Mouse (Mus musculus): ENCODE results near the gene Rnf41.

The Rnf41 gene

DNA sequence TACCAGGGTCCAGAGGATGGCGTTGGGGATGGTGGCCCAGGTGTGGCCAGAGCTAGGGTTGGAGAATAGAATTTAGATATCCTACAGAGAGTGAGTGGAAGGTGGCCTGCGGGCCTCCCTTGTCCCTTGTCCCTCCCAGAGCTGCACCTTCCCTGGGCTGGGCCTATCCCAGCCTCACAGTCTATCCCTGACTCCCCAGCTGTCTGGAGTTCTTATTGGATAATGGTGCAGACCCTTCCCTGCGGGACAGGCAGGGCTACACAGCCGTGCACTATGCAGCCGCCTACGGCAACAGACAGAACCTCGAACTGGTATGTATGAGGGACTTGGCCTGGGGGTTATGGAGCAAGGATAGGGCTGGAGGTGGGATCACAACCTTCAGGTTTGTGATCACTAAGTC is 25.6 kb upstream of the Rnf41 start:
- no peak for DNase-seq (ENCODE audit: low read depth, low spot score)

DNA sequence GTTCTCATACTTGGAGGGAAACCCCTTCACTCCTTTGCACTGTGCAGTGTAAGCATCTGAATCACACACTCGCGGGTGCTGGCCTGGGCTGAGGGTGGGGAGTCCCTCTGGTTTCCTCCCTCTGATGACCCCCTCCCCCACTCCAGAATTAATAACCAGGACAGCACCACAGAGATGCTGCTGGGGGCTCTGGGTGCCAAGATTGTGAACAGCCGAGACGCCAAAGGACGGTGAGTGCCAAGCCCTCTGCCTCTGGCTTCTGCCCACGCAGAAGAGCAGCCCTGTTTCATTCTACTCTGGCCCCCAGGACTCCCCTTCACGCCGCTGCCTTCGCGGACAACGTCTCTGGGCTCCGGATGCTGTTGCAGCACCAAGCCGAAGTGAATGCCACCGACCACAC is 22.5 kb upstream of the Rnf41 start:
- no peak for DNase-seq (ENCODE audit: low read depth, low spot score)

DNA sequence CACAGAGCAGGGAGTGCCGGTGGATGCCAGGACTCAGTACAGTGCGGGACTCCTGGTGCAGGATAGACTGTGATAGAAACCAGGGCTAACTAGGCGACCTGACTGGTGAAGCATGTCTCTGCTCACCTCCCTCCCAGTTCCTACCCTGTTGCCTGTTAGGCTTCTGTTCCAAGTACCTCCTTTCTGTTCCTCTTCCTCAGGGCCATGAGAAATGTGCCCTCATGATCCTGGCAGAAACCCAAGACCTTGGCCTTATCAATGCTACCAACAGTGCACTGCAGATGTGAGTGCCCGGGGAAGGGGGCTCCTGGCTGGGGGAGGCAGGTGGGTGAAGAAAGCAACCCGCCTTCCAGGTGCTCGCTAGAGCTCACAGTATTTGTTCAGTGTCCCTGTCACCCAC is 21.9 kb upstream of the Rnf41 start:
- no peak for DNase-seq (ENCODE audit: low read depth, low spot score)

DNA sequence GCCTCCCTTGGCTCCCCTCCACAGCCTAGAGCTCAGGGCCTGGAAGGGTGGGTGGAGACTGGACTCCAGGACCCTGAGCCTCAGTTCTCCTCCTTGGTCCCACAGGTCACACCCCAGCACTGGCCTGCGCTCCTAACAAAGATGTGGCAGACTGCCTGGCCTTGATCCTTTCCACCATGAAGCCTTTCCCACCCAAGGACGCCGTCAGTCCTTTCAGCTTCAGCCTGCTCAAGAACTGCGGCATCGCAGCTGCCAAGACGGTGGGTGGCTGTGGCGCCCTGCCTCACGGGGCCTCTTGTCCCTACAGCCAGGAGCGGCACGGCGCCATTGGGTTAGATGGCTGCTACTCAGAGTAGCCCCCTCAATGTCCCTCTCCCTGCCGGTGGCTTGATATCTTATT is 21.1 kb upstream of the Rnf41 start:
- DNase-seq (ENCODE audit: low read depth, low spot score) = no peak

DNA sequence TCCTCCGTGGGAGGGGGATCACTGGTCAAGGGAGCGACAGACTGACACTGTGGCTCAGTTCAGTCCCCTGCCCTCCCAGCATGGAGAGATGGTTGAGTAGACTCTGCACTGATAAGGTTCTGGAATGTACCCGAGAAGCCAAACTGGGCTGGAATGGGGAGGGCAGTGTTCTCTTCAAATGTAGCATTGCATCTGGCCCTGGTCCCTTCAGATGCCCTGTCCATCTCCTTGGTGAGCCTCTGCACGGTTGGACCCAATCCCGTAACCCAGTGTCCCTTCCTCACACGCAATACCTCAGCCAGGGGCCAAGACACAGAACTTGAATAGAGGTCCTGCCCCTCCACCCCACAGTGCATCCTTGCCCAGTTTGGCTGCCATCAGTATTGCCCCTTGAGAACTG is 19.6 kb upstream of the Rnf41 start:
- DNase-seq (ENCODE audit: low read depth, low spot score) = no peak

DNA sequence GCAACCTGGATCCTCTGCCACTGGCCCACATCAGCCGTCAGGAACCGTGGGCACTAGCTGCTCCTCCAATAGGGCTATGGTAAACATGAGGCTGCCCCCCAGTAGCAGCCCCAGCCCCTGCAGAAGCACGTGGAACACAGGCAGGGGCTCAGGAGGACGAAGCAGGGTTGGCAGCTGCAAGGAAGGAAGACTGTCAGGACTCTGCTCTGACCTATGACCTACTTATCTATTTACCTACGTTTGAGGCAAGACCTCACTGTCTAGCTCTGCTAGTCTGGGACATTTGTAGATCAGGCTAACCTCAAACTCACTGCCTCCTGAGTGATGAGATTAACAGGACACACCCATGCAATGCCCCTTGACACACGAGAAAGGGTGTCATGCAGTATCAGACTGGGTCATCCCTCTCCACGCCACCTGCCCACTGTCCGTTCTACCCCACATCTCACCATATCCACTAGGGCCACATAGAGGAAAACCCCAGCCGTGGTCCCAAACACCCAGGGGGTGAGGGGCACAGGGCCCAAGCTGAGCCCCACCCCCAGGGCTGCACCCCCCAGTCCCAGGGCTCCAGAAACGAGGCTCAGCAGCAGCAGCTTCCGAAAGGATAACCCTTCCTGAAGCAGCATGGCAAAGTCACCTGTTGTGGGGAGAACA is 15.3 kb upstream of the Rnf41 start:
- no peak for DNase-seq (ENCODE audit: low read depth, low spot score)

DNA sequence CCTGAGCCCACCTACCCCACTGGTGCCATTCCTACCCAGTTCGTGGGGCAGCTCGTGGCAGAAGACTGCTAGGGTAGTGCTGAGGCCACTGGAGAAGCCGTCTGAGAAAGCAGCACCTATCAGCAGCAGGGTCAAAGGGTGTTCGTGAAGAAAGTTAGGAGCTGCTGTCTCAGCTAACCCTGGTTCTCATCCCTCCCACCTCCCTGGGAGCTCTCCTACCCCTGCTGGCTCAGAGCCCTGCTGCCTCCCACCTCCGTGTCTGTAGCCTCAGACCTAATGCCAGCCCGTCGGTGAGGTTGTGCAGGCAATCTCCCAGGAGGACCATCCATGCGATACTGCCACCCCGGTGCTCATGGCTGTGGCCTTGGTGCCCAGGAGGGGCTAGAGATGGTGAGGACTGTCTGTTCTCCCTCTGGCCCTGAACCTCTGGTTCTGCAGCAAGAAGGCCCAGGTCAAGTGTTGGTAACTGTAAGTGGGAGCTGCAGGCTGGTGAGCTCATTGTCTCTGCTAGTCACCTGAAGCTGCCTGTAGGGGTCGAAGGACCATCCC is 14.7 kb upstream of the Rnf41 start:
- no peak for DNase-seq (ENCODE audit: low read depth, low spot score)

DNA sequence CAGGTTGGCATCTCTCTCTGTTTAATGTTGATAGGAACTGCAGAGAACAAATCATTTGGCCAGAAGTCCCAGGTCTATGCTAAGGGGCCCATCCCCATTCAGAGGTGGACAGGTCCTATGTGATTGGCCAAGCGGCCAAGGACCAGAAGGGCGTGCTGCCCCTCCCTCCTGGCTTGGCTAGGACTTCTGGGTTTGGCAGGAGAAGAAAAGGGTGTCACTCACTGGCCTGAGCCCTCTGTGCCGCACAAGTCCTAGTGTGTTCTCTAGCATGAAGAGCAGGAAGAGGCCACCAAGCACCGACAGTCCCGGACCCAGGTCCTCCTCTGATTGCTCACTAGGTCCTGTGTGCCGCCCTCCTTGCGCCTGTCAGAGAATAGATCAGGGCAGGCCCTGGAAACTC is 14.0 kb upstream of the Rnf41 start:
- DNase-seq (ENCODE audit: low read depth, low spot score) = no peak

DNA sequence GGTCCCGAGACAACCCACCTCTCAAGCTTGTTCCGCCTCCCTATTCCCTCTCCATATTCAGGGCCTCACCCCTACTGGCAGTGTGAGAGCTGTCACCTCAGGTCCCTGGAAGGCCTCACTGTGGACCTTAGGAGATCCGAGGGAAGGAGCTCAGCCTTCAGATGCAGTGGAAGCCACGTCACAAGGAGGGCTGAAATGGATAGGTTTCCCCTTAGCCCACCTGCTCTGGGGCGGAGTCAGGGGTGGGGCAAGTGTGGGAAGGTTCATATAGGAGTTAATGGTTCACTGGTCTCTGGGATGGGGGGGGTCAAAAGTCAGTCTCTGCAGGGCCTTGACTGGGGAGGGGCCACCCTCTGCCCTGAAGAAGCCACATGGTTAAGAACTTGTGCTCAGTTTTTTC is 11.1 kb upstream of the Rnf41 start:
- no peak for DNase-seq (ENCODE audit: low read depth, low spot score)

DNA sequence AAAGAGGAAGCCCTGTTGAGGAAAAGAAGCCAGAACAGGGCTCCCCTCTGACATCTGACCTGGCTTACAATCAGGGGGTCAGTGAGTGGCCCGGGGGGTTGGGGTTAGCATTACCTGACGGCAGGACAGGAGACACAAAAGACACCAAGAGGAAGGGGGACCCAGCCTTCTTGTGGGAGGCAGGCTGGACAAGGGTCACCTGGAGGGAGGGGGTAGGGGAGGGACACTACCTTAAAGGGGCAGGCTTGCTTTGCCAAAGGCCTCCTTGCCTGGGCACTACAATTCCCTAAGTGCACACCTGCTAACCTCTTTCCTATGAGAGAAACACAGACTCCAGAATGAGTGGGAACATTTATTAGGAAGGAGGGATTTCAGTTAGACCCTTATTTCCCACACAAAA is 10.4 kb upstream of the Rnf41 start, which contains the start of gene Slc39a5:
Gene Slc39a5 (minus strand): TSS at position 174 of the 400 bp plus-strand sequence.
- no peak for DNase-seq (ENCODE audit: low read depth, low spot score)

DNA sequence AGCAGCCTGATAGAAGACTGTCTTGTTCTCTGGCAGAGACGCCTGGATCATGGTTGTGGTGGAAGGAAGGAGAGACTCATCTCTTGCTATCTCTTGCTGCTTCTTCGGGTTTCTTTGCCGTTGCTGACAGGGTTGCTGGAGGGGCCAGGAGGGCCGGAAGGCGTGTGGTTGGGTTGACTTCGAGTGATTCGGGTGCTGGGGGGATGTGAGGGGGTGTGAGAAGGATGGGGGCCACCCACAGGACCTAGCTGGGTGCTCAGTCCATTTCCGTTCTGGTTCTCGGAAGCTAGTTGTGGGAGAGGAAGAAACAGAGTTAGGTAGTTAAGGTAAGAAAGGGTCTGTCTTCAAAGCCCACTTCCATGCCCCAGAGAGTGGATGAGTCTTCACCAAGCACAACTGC is 9.8 kb upstream of the Rnf41 start:
- no peak for DNase-seq (ENCODE audit: low read depth, low spot score)

DNA sequence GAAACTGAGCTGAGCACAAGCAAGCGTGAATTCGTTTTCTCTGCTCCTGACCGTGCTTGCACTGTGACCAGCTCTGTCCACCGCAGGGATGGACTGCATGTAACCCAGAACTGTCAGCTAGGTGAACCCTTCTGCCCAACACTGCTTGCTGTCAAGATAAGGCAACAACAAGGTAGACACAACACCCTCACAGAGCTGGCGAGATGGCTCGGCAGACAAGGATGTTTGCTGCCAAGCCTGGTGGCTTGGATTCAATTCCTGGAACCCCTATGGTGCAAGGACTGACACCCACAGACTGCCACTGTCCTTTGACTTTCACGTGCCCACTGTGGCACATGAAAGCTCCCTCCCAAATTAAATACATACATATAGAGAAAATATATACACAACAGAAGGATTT is 7.5 kb upstream of the Rnf41 start:
- DNase-seq (ENCODE audit: low read depth, low spot score) = no peak

DNA sequence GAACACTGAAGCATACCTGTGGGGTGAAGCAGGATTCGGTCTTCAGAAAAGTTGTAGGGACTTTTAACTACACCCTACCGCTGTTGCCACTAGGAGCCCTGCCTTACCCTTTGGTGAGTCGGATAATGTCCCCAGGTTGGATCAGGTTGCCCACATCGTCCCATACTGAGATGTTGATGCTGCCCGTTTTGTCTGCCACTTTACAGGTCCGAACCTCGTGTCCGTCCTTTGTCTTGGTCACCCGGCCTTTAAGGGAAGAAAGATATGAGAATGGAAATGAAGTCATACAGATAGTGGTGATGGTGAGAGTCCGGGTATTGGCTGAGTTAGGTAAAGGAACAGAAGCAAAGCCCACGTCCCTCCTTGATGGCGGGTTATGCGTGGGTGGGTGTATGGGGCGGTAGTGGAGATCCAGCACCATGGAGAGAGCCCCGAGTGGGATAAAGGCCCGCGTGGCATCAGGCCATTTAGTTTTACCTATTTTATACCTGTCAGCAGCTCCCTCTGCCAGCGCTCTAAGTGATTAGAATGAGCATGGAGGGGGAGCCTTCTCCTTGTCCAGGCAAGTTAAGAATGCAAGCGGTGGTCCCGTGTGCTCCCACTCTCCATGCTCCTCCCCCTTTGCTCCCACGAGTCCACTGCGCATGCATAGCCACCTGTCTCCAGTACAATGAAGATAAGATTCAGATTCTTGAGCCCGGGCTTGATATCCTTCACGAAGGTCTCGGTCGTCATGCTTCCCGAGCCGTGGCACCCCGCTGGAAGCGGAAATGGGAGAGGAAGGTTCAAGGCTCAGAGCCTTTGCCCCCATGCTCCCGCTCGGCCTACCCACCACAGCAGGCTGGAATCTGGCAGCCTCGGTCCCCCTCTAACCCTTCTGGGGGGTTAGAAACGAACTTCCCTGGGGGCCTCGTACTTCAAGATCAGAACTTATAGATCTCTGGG is 2.6 kb upstream of the Rnf41 start:
- DNase-seq (ENCODE audit: low read depth, low spot score) = peak; percentile 76

DNA sequence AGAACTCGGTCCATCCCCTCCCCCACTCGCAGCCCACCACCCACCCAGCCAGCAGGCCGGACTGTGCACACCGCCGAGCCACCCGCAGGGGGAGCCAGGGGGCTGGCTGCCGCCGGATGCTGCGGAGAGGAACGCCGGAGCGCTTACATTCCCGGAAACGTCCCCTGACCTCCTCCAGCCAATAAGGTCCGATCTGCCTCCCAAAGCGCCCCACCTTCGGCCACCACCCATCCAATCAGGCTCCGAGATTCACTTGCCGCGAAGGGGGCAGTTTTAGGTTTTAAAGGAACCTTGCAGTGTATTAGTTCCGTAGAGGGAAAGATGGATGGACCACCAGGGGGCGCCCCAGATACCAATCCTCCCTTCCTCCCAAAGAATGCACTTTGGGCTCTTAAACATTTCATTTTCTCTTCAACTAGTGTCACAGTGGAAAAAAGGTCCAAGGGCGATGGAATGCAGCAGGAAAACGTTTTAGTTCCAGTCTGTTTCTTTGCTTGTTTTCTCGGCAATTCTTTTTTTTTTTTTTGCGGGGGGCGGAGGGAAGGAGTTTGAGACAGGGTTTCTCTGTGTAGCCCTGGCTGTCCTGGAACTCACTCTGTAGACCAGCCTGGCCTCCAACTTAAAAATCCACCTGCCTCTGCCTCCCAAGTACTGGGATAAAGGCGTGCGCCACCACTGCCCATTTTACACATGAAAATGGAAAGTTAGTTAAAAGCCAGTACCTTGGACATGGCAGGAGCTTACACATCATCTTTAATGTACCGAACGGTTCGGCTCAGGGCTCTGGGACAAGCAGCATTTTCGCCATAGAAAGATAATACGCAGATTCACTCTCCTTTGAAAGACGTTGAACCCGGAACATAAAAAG is 1.5 kb upstream of the Rnf41 start:
- DNase-seq (ENCODE audit: low read depth, low spot score) = peak; percentile 99

DNA sequence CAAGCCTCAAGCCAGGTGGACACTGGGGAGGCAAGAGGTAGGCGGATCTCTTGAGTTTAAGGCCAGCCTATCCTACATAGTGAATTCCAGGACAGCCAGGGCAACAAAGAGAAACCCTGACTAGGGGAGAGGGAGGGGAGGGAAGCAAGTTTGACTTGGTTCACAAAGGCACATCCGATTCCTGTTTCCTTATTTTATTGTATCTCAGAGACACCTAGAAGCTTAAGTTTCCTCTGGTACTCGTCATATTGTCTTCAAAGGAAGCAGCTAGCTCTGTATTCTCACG is 954 bp upstream of the Rnf41 start:
- peak; percentile 60 for DNase-seq (ENCODE audit: low read depth, low spot score)

DNA sequence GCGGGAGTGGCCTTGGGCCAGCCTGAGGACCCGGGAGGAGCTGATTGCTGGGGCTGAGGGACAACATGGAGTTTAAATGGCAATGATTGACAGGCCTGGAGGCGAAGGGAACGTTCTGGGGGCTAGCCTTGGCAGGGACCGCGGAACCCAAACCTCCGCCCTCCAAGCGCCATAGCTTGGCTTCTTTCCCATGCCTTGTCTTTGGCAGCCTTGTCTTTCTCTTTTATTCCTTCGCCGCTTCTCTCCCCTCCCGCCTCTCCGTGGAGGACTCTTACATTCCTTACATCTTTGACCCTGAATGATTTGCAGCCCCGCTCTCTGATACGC is 561 bp downstream of the Rnf41 start:
- DNase-seq (ENCODE audit: low read depth, low spot score) = no peak

DNA sequence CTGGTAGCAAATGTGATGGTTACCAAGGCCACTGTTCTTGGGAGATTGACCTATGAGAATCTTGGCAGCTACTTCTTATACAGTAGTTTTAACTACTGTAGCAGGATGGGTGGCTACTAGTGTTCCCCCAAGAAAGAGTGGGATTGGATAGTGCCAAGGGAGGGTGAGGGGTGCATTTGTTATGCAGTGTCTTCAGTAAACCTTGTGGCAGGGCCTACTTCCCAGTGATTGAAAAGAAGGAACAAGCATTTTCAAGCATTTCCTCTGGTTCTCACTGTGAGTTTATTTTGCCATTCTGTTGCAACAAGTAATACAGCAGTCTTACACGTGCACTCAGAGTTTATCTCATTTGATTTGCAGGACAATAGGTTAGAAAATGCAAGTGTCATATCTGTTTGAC is 1.1 kb downstream of the Rnf41 start:
- DNase-seq (ENCODE audit: low read depth, low spot score) = no peak

DNA sequence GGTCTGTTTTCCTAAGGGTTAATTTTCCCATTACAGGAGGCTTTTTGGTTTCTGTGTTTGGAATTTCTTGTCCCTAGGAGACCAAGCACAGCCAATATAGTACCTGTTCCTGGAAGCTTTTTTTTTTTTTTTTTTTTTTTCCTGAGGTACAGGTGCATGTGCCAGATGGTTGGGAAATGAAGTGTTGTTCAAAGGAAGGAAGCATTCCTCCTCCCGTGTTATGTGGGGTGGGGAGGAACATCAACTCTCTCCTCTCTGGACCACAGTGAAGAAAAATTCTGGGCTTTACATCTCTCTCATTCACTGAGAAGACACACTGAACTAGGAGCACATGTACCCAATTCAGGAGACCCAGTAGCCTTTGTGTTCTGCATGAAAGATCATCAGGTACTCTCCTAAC is 1.6 kb downstream of the Rnf41 start:
- no peak for DNase-seq (ENCODE audit: low read depth, low spot score)

DNA sequence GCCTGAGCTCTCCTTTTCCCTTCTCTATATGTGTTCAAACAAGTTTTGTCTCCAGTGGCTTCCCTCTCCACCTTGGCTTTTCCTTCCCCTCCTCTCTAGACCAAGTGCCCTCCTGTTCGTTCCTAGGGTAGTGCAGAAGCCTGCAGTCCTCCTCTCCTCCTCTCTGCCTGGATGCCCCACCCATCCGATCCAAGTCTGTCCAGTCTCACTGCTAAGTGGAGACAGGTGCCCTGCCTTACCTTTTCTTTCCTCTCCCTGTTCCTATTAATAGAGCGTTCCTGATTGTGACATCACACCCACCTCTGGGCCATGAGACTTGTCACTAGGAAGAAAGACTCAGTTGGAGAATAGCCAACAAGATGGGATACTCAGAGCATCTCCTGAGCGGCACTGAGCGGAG is 3.4 kb downstream of the Rnf41 start:
- DNase-seq (ENCODE audit: low read depth, low spot score) = no peak

DNA sequence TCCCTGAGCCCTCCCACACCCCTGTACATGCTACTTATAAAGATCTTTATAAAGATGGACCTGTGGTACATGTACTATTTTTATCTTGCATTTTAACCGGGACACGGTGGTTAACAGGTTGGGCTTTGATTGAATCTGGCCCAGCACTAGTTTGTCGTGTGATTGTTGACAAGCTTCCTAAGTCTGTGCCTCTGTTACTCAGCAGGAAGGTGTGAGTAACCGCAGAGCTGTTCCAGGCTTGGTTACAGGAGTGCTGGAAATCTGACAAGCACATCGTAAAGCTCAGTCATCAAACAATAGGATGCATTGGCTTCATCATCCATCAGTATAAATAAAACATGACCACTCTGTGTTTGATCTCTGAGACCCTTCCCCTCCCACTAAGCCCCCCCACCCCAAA is 11.0 kb downstream of the Rnf41 start:
- no peak for DNase-seq (ENCODE audit: low read depth, low spot score)

DNA sequence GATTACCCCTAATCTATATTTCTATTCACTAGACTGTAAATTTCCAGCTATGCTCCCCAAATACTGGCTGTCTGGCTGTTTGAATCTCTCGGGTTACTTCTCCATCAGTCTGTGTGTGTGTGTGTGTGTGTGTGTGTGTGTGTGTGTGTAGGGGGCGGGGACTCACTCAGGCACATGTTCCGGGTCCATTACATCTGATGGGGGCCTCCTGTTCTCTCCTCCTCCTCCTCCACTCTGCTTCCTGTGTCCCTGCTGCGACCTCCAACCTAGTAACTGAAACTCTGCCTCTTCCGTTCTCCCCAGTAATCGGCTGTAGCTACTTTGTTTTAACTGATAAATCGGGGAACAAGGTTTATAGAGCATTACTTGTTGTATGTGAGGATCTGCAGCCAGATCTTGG is 13.1 kb downstream of the Rnf41 start:
- no peak for DNase-seq (ENCODE audit: low read depth, low spot score)

DNA sequence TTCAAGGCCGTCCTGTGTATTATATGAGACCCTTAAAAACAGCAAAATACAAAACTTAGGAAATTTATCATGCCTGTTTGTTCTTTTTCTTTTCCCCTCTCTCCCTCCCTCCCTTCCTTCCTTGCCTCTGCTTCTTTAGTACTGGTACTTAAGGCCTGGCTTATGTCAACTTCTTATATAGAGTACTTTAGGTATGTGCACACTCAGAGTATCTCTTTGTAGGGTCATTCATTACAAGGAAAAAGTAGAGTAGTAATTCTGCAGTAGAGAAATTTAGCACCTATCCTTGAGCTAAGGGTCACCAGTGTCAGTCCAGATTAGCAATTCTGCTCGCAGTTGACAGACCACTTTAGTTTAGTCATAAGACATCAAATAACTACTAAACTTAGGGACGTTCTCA is 13.8 kb downstream of the Rnf41 start:
- no peak for DNase-seq (ENCODE audit: low read depth, low spot score)

Data from R1 (cell line).